Mouse (Mus musculus): Measurements from ENCODE around the gene Fbxl21.

Gene Fbxl21

DNA sequence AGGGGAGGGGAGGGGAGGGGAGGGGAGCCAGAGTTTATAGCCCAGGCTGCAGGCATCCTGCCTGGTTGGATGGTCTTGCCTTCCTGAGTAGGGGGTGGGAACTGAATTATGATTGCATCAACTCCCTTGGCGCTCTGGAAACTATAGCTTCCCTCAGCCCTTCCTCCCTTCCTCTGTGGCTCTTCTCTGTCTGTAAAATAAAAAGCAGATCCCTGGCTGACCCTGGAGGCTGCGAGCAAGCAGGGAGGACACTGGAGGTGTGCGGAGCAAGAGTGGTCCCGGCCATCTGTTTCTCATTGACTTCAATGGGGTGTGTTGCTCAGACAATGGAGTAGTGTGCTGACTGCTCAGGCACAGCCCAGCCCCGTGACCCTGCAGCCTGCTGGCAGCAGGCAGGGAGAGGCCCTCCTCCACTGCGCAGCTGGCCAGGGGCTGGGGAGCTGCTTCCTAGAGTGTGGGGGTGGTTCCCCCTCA lies 59.7 kb downstream of the Fbxl21 start:
- DNase-seq (ENCODE audit: low read depth) = no peak

- DNase-seq (ENCODE audit: low read depth) = no peak
Observed at GRCm38 (mm10) chr13:56582720-56583119, 60.4 kb downstream of the Fbxl21 start.

DNA sequence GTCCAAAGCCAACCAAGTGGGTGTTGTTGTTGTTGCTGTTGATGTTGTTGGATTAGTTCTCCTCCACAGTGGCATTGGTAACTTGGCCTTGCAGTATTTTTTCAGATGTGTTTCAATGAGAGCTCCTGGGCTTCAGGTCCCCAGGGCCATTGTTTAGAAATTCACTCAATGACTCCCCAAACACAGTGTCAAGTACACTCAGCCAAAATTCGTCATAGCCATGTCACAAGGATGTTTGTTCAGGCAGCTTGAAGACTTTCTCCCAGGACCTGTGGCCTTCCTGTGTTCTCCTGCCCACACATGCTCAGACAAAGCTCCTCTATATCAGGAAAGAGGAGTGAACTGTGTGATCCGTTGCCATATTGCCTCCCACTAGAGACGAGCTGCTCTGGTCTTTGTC lies 63.8 kb downstream of the Fbxl21 start:
- no peak for DNase-seq (ENCODE audit: low read depth)
